Mouse (Mus musculus) heart, adult 2 months (tissue): Measurements from ENCODE around the gene Kdm6b. TPM values are rescaled to one million over a fixed set of nuclear protein-coding genes. Genes with fewer than 3 reads are reported as not detected.
A peak's percentile ranks its signal among the peaks of the same experiment; 100 is the strongest.
"Not testable (repeated sequence)": the region's sequence is repeated elsewhere in the genome, so short reads cannot be mapped to it uniquely, and the experiment has no call there.

Experiments
- DNase-seq, 2 experiments: peaks; one replicate each; pipeline ENCODE4 v3.0.0; 2021
- H3K27ac ChIP-seq: fragments of 200-600 bp; 2 replicates; pipeline ENCODE4 v1.8.1; 2022
- H3K27me3 ChIP-seq: fragments of 200-500 bp; 2 replicates; pipeline ENCODE4 v1.6.1; 2012; ENCODE audit warnings: mild to moderate bottlenecking, low read length, inconsistent platforms, mixed read lengths; ENCODE audit not compliant: control insufficient read depth, insufficient read depth
- H3K36me3 ChIP-seq: fragments of 200-500 bp; 2 replicates; pipeline ENCODE4 v1.6.1; 2012; ENCODE audit warnings: low read length, inconsistent platforms; ENCODE audit not compliant: control insufficient read depth, insufficient read depth
- H3K4me1 ChIP-seq: fragments of 200-500 bp; 2 replicates; pipeline ENCODE4 v1.6.1; 2011; ENCODE audit warnings: low read length; ENCODE audit not compliant: control insufficient read depth, insufficient read depth
- H3K4me3 ChIP-seq: fragments of 200-600 bp; 2 replicates; pipeline ENCODE4 v1.8.1; 2022
- H3K79me2 ChIP-seq: fragments of 200-500 bp; replicated peaks from 2 replicates; pipeline ENCODE4 v1.6.1; 2012; ENCODE audit warnings: mild to moderate bottlenecking, inconsistent platforms, low read length, moderate library complexity, mixed read lengths; ENCODE audit not compliant: control insufficient read depth, insufficient read depth
- H3K9ac ChIP-seq: fragments of 200-500 bp; 2 replicates; pipeline ENCODE4 v1.6.1; 2012; ENCODE audit warnings: low read depth, mild to moderate bottlenecking, control low read depth, inconsistent platforms, low read length, mixed read lengths
- CTCF ChIP-seq: fragments of 200-600 bp; IDR thresholded peaks from 2 replicates; pipeline ENCODE4 v1.8.1; 2022; ENCODE audit warnings: antibody characterized with exemption, mild to moderate bottlenecking, moderate library complexity
- EP300 ChIP-seq: fragments of 200-500 bp; IDR thresholded peaks from 2 replicates; pipeline ENCODE4 v1.6.1; 2011; ENCODE audit warnings: low read depth, low read length, control low read depth; ENCODE audit not compliant: insufficient read depth
- POLR2A ChIP-seq: fragments of 200-500 bp; IDR thresholded peaks from 2 replicates; pipeline ENCODE4 v1.6.1; 2011; ENCODE audit warnings: mild to moderate bottlenecking, low read depth, low read length, control low read depth; ENCODE audit not compliant: insufficient read depth
- WGBS: fragments of 180-500 bp; shearing (Covaris S2); methylation state at CpG from one replicate; pipeline ENCODE4 v1.1.7; 2018; 5-methylcytosine and 5-hydroxymethylcytosine counted together
- intact Hi-C: fragments of 180-260 bp; cut with DNase I; formaldehyde crosslinking; loops from one replicate; pipeline ENCODE4 v1.15.1; 2025
- polyA plus RNA-seq: library from polyadenylated mRNA; depleted of rRNA; stranded (reverse); fragments of >200 nt; gene quantifications from 2 replicates; pipeline ENCODE4 v1.2.3, GENCODE M21; 2012
- total RNA-seq, 2 experiments: library from RNA; stranded (reverse); gene quantifications; 2 replicates each; pipeline ENCODE4 v1.2.3; 2021

Kdm6b gene
- total and polyA plus RNA-seq, 3 experiments: 8.6 to 27.8 (median 19.7) TPM

- Histone ChIP-seq H3K27me3 (no peaks in the 10 kb centered on the region), H3K79me2 (no peaks in the 10 kb centered on the region), H3K27ac (peak overlapping the region; percentile 100), H3K4me3 (peak overlapping the region; percentile 57), H3K9ac (peak overlapping the region; percentile 93), H3K4me1 (peaks cover 3% of the 10 kb centered on the region), H3K36me3 (peaks cover 2% of the 10 kb centered on the region; the same call in 1 of the 2 replicates)
- WGBS: 22% methylated on average over 24 of the region's 24 CpGs
- TF ChIP-seq EP300 (no peak), POLR2A (no peak), CTCF (0 out of 2 replicates have a peak, but pooled peaks have one; percentile 14)
- DNase-seq: peak; percentile 47 to 57
- intact Hi-C loops: loop anchor here (5.0 kb wide), 1 partner anchor 180 kb away; no protein-coding TSS in a partner anchor
Measured at GRCm38 (mm10) chr11:69397581-69398057, 15.9 kb downstream of the Kdm6b start.

- Histone ChIP-seq H3K4me3 (peak overlapping the region; percentile 75), H3K9ac (peak overlapping the region; percentile 22), H3K79me2 (no peaks in the 10 kb centered on the region), H3K36me3 (peaks cover 2% of the 10 kb centered on the region; the same call in 1 of the 2 replicates), H3K27me3 (no peaks in the 10 kb centered on the region), H3K4me1 (peaks cover 3% of the 10 kb centered on the region), H3K27ac (peak overlapping the region; percentile 100)
- TF ChIP-seq CTCF (no peak), EP300 (peak; percentile 97), POLR2A (peak; percentile 72)
- intact Hi-C loops: loop anchor here (5.0 kb wide), 1 partner anchor 181 kb away; no protein-coding TSS in a partner anchor
- DNase-seq: peak; percentile 79 to 86
- 31% methylated on average over 11 of the region's 11 CpGs for WGBS
Measured at GRCm38 (mm10) chr11:69396772-69397171, 16.7 kb downstream of the Kdm6b start.

GRCm38 (mm10) chr11:69395634-69396373 lies 17.7 kb downstream of the Kdm6b start:
- peak; percentile 94 to 97 for DNase-seq
- Histone ChIP-seq H3K36me3 (peaks cover 2% of the 10 kb centered on the region; the same call in 1 of the 2 replicates), H3K9ac (peak overlapping the region; percentile 86), H3K4me3 (peak overlapping the region; percentile 75), H3K4me1 (no peaks in the 10 kb centered on the region; the same call in 1 of the 2 replicates), H3K27ac (peak overlapping the region; percentile 100), H3K79me2 (no peaks in the 10 kb centered on the region), H3K27me3 (no peaks in the 10 kb centered on the region)
- WGBS: under 1% methylated on average over 48 of the region's 48 CpGs
- TF ChIP-seq CTCF: no peak
- TF ChIP-seq EP300: peak; percentile 74
- peak; percentile 92 for TF ChIP-seq POLR2A
- intact Hi-C loops: loop anchor here (5.0 kb wide), 1 partner anchor 181 kb away; no protein-coding TSS in a partner anchor

GRCm38 (mm10) chr11:69395235-69395633 lies 18.2 kb downstream of the Kdm6b start, which contains the start of the genes Naa38 and Cyb5d1:
Naa38 (plus strand) TSS chr11:69395487.
Cyb5d1 (minus strand) TSS chr11:69395631.
- Histone ChIP-seq H3K4me3 (peak within 1 kb of the TSS; percentile 75), H3K9ac (peak within 1 kb of the TSS; percentile 86), H3K27ac (peak within 1 kb of the TSS; percentile 100)
- H3K4me1 ChIP-seq, H3K36me3 ChIP-seq, H3K79me2 ChIP-seq, H3K27me3 ChIP-seq: not testable (repeated sequence)
- WGBS: under 1% methylated on average over 21 of the region's 24 CpGs
- DNase-seq: peak; percentile 91 to 92
- peak; percentile 18; the same call in 1 of the 2 replicates for TF ChIP-seq POLR2A
- 0 out of 2 replicates have a peak, but pooled peaks have one; percentile 12 for TF ChIP-seq EP300
- intact Hi-C loops: loop anchor here (5.0 kb wide), 1 partner anchor 182 kb away; no protein-coding TSS in a partner anchor

- H3K79me2 ChIP-seq, DNase-seq, H3K4me1 ChIP-seq, H3K36me3 ChIP-seq, H3K27me3 ChIP-seq: not testable (repeated sequence)
- Histone ChIP-seq H3K9ac (peak overlapping the region; percentile 65), H3K4me3 (peak overlapping the region; percentile 75), H3K27ac (peak overlapping the region; percentile 100)
- intact Hi-C loops: loop anchor here (5.0 kb wide), 1 partner anchor 183 kb away; no protein-coding TSS in a partner anchor
- 1% methylated on average over 31 of the region's 31 CpGs for WGBS
Measured at GRCm38 (mm10) chr11:69394591-69395167, 18.8 kb downstream of the Kdm6b start.
